Comparison of ENCODE assay signal across 9 mouse cellular contexts in the genomic region with DNA sequence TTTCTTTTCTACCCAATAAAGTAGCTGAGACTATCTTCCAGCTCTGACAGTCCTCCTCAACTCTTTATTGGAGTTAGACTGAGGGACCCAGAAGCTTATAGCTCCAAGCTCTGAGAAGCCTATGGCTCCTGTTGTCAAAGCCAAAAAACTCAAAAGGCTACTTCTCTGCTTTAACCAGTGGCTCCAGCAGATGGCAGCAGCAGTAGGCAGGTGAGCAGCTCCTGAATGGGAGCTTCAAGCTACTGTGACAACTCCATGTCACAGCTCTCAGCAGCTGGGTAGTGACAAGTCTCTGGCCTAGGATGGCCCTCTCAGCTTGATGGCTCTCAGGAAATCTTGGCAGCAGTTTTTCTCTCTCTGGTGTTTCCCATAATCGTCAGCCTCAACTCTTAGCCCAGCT. TPM values are rescaled to one million over a fixed set of nuclear protein-coding genes. Genes with fewer than 3 reads are reported as not detected.
DNase-seq lines count a peak whose midpoint lies in the region; ATAC-seq lines count a peak whose summit lies in the region.
"Had no signal": no experiment of that assay in that cellular context is flagged by ENCODE, and none has a peak within 500 bp of the region (broad histone marks: within the 10 kb centered on the region; RNA-seq: fewer than 3 reads in every experiment).

No protein-coding gene starts in this region.

- H3K36me3 ChIP-seq in forebrain, embryonic 10.5 days (replicated peaks) = peaks cover 10% of the 10 kb centered on the region
- peaks cover 12% of the 10 kb centered on the region for H3K36me3 ChIP-seq in forebrain, embryonic 12.5 days (replicated peaks)
- H3K36me3 ChIP-seq in forebrain, embryonic 14.5 days (ENCODE audit: control insufficient read depth, insufficient read depth, low read length) = peaks cover 15% of the 10 kb centered on the region
- no peaks in the 10 kb centered on the region for H3K36me3 ChIP-seq in hindbrain, embryonic 15.5 days
- H3K36me3 ChIP-seq in megakaryocyte, embryonic 14.5 days (replicated peaks; ENCODE audit: low read length) = no peaks in the 10 kb centered on the region

- WGBS in forebrain, embryonic 10.5 days = 26% methylated on average over 1 of the region's 1 CpGs
- 29% methylated on average over 1 of the region's 1 CpGs for WGBS in forebrain, embryonic 12.5 days
- 23% methylated on average over 1 of the region's 1 CpGs for WGBS in forebrain, embryonic 14.5 days
- WGBS in hindbrain, embryonic 15.5 days = 23% methylated on average over 1 of the region's 1 CpGs

- H3K27ac ChIP-seq in forebrain, embryonic 10.5 days = no peak overlapping the region
- H3K27ac ChIP-seq in forebrain, embryonic 12.5 days = no peak overlapping the region
- no peak overlapping the region for H3K27ac ChIP-seq in forebrain, embryonic 14.5 days (ENCODE audit: low read depth, low read length)
- H3K27ac ChIP-seq in hindbrain, embryonic 15.5 days (replicated peaks) = no peak overlapping the region
- H3K27ac ChIP-seq: macrophage had no signal

- peak; percentile 54 for DNase-seq in forebrain, embryonic 10.5 days (ENCODE audit: extremely low spot score, low spot score)
- peak; percentile 87 for DNase-seq in brain, adult 2 months (ENCODE audit: low read depth, low spot score)
- DNase-seq in forebrain, embryonic 14.5 days (ENCODE audit: low spot score) = peak; percentile 87
- DNase-seq in layer of hippocampus, postnatal 10 days (ENCODE audit: low spot score in 2 of 2) = peak; percentile 82 to 85
- DNase-seq in right cerebral cortex, postnatal 4 days = peak; percentile 82

- no peak overlapping the region for H3K9ac ChIP-seq in forebrain, embryonic 12.5 days
- H3K9ac ChIP-seq in forebrain, embryonic 14.5 days (ENCODE audit: low read length) = no peak overlapping the region
- H3K9ac ChIP-seq in hindbrain, embryonic 15.5 days = no peak overlapping the region

- H3K4me1 ChIP-seq in forebrain, embryonic 10.5 days = no peaks in the 10 kb centered on the region
- H3K4me1 ChIP-seq in forebrain, embryonic 12.5 days = no peaks in the 10 kb centered on the region
- H3K4me1 ChIP-seq in forebrain, embryonic 14.5 days (ENCODE audit: control insufficient read depth, insufficient read depth, low read length) = no peaks in the 10 kb centered on the region
- H3K4me1 ChIP-seq in hindbrain, embryonic 15.5 days (replicated peaks) = no peaks in the 10 kb centered on the region
- peaks cover 13% of the 10 kb centered on the region for H3K4me1 ChIP-seq in megakaryocyte, embryonic 14.5 days

- no peak overlapping the region for H3K4me3 ChIP-seq in forebrain, embryonic 10.5 days
- H3K4me3 ChIP-seq in forebrain, embryonic 12.5 days (replicated peaks) = no peak overlapping the region
- H3K4me3 ChIP-seq in forebrain, embryonic 14.5 days (ENCODE audit: low read depth, low read length) = no peak overlapping the region
- H3K4me3 ChIP-seq in hindbrain, embryonic 15.5 days = no peak overlapping the region
- peak overlapping the region; percentile 30 for H3K4me3 ChIP-seq in megakaryocyte, embryonic 14.5 days (replicated peaks)

- no peak for ATAC-seq in forebrain, embryonic 12.5 days (ENCODE audit: low FRiP score)
- ATAC-seq in forebrain, embryonic 14.5 days = peak; percentile 54; the same call in 1 of the 2 replicates
- ATAC-seq in hindbrain, embryonic 15.5 days (ENCODE audit: low FRiP score, low read depth) = peak; percentile 68; the same call in 1 of the 2 replicates

- H3K4me2 ChIP-seq in forebrain, embryonic 12.5 days = no peak overlapping the region
- no peak overlapping the region for H3K4me2 ChIP-seq in forebrain, embryonic 14.5 days (ENCODE audit: low read length)
- H3K4me2 ChIP-seq in hindbrain, embryonic 15.5 days = no peak overlapping the region

- H3K9me3 ChIP-seq in forebrain, embryonic 10.5 days = no peaks in the 10 kb centered on the region
- H3K9me3 ChIP-seq in forebrain, embryonic 12.5 days = no peaks in the 10 kb centered on the region
- H3K9me3 ChIP-seq in forebrain, embryonic 14.5 days (replicated peaks; ENCODE audit: control insufficient read depth, low read length) = no peaks in the 10 kb centered on the region
- no peaks in the 10 kb centered on the region for H3K9me3 ChIP-seq in hindbrain, embryonic 15.5 days
- no peaks in the 10 kb centered on the region for H3K9me3 ChIP-seq in megakaryocyte, embryonic 14.5 days

- no peaks in the 10 kb centered on the region for H3K27me3 ChIP-seq in forebrain, embryonic 10.5 days (ENCODE audit: poor library complexity, severe bottlenecking)
- no peaks in the 10 kb centered on the region for H3K27me3 ChIP-seq in forebrain, embryonic 12.5 days
- H3K27me3 ChIP-seq in forebrain, embryonic 14.5 days (replicated peaks; ENCODE audit: control insufficient read depth, insufficient read depth, low read length) = no peaks in the 10 kb centered on the region
- no peaks in the 10 kb centered on the region for H3K27me3 ChIP-seq in hindbrain, embryonic 15.5 days
- peaks cover 24% of the 10 kb centered on the region for H3K27me3 ChIP-seq in megakaryocyte, embryonic 14.5 days (replicated peaks)

RNA-seq across cellular contexts. Expression of a gene that starts 27.1 kb away (rescaled TPM):
- polyA plus RNA-seq in forebrain, embryonic 10.5 days (2016; fragmentation: Nextera tagmentation; extraction: Ambion mirVana) = 2.9 and 3.4 TPM in 2 replicates
- 8.4 and 10.4 TPM in 2 replicates for polyA plus RNA-seq in forebrain, embryonic 12.5 days (2016; fragmentation: Nextera tagmentation; extraction: Ambion mirVana)
- 7.9 and 9.8 TPM in 2 replicates for polyA plus RNA-seq in forebrain, embryonic 14.5 days (2014; fragmentation: Nextera tagmentation; extraction: Ambion mirVana)
- 11.7 and 13.5 TPM in 2 replicates for polyA plus RNA-seq in hindbrain, embryonic 15.5 days (2015; fragmentation: Nextera tagmentation; extraction: Ambion mirVana)
- total RNA-seq in layer of hippocampus, postnatal 10 days (2021) = 10 to 100 TPM; 53.0 to 56.7 TPM
- 0.76 TPM in 1 of 2 replicates, not detected in the other for polyA plus RNA-seq in megakaryocyte, embryonic 14.5 days (2012; ENCODE audit: insufficient read depth, low replicate concordance)
- polyA plus RNA-seq: macrophage had no signal

RNA-seq across cellular contexts. Expression of a gene that starts 58.8 kb away (rescaled TPM):
- polyA plus RNA-seq in forebrain, embryonic 10.5 days (2016; fragmentation: Nextera tagmentation; extraction: Ambion mirVana) = 5.9 and 6.6 TPM in 2 replicates
- polyA plus RNA-seq in forebrain, embryonic 12.5 days (2016; fragmentation: Nextera tagmentation; extraction: Ambion mirVana) = 5.6 and 6.3 TPM in 2 replicates
- 5.3 and 7.8 TPM in 2 replicates for polyA plus RNA-seq in forebrain, embryonic 14.5 days (2014; fragmentation: Nextera tagmentation; extraction: Ambion mirVana)
- 5.7 and 7.1 TPM in 2 replicates for polyA plus RNA-seq in hindbrain, embryonic 15.5 days (2015; fragmentation: Nextera tagmentation; extraction: Ambion mirVana)
- total RNA-seq in layer of hippocampus, postnatal 10 days (2021) = 1 to 10 TPM; 6.6 to 7.2 TPM
- polyA plus RNA-seq in megakaryocyte, embryonic 14.5 days (2012; ENCODE audit: insufficient read depth, low replicate concordance) = not detected in 2 replicates
